Mouse (Mus musculus): Measurements from ENCODE around the gene Atp2b4.

GRCm38 (mm10) chr1:133716464-133716863 lies 84.4 kb downstream of the Atp2b4 start:
- peak; percentile 74 for TF ChIP-seq CTCF (conservative IDR thresholded peaks at IDR 0.05; ENCODE audit: insufficient read depth, insufficient read length, low read depth, low read length)
- TF ChIP-seq POLR2A (IDR thresholded peaks at IDR 0.05; ENCODE audit: low read depth, low read length) = no peak

All from kidney, adult 2 months (tissue).